Mouse (Mus musculus) bone marrow macrophage, adult 2 months (primary cell): ENCODE measurements around the gene Tmprss7.

Experiments
- CTCF ChIP-seq: IDR thresholded peaks from 2 replicates; pipeline ENCODE4 v1.5.1; 2012; ENCODE audit warnings: low read depth, mild to moderate bottlenecking, low read length, moderate library complexity
- POLR2A ChIP-seq: IDR thresholded peaks from 2 replicates; pipeline ENCODE4 v1.6.1; 2012; ENCODE audit warnings: mild to moderate bottlenecking, low read depth, low read length, borderline replicate concordance

DNA sequence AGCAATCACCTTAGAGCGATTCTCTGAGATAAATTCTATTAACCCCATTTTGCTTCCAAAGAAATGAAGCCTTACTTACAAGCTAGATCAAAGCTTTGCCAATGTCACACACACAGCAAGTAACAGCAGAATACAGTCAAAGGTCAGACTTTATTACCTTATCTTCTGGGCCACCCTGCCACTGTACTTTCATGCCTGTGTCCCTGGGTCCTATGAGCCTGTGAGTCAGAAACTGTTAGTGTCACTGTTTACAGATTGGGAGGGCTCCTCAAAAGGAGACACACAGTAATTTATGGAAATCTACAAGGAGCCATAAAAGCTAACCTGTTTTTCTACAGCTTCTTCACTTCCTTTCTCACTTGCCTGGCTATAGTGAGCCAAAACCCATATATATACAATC is 35.2 kb downstream of the Tmprss7 start:
- TF ChIP-seq CTCF (no peak), POLR2A (no peak)
